Mouse (Mus musculus) stomach, postnatal 0 days (tissue): Measurements from ENCODE around the gene Khdc1a.

ENCODE experiments used
- CTCF ChIP-seq: IDR thresholded peaks from 2 replicates; pipeline ENCODE4 v1.5.1; 2016; ENCODE audit warnings: antibody characterized with exemption, low read depth, mild to moderate bottlenecking, moderate library complexity
- EP300 ChIP-seq: optimal IDR thresholded peaks from 2 replicates; pipeline ENCODE3; 2016; ENCODE audit warnings: antibody characterized with exemption

- TF ChIP-seq CTCF (no peak), EP300 (no peak)
Measured at GRCm38 (mm10) chr1:21314336-21314735, 35.1 kb upstream of the Khdc1a start.
